Mouse (Mus musculus) layer of hippocampus, adult 11-12 months (tissue): ENCODE data around the gene Ovol2.
"Not testable (repeated sequence)": the region's sequence is repeated elsewhere in the genome, so short reads cannot be mapped to it uniquely, and the experiment has no call there.

Experiments used
- DNase-seq: peaks from one replicate; pipeline ENCODE4 v3.0.0; 2022; ENCODE audit warnings: low spot score

The Ovol2 gene

GRCm38 (mm10) chr2:144331401-144332302 lies at the start of gene Ovol2:
TSS of gene Ovol2 (minus strand) at chr2:144332146.
- no peak for DNase-seq

GRCm38 (mm10) chr2:144381741-144382140 lies 49.8 kb upstream of the Ovol2 start:
- no peak for DNase-seq

DNA sequence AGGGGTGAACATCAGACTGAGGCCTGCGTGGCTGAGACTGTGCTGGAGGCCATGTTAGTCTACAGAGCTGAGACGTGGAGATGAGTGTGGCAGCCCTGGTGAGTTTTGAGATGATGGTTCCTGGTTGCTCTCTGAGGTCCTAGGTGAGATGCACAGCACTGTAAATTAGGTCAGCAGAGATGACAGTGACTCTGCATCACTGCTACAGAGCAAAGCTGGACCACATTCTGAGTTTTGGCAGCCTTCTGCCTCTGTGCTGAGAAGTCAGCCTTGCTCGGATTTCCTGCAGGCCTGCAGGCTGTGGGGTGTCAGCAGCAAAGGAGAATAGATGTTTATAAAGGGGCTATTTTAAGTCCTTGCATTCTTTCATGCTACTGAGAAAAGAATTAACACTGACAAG lies 49.3 kb upstream of the Ovol2 start:
- no peak for DNase-seq

GRCm38 (mm10) chr2:144375063-144375703 lies 43.2 kb upstream of the Ovol2 start:
- no peak for DNase-seq

DNA sequence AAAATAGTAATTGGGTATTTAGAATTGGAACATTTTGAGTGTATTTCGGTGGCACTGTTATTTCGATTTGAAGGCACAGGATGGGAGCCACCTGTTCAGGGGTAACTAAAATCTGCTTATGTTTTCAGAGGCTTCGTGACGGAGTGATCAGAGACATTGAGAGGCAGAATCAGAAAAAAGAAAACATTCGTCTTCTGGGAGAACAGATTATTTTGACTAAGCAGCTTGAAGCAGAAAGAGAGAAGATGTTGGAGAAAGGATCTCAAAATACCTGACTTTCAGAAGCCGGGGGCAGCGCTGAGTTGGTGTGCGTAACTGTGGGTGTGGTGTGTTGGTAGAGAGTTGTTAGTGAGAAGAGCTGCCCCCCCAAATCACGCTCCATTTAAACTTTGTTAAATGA lies 41.1 kb upstream of the Ovol2 start:
- peak; percentile 46 for DNase-seq

DNA sequence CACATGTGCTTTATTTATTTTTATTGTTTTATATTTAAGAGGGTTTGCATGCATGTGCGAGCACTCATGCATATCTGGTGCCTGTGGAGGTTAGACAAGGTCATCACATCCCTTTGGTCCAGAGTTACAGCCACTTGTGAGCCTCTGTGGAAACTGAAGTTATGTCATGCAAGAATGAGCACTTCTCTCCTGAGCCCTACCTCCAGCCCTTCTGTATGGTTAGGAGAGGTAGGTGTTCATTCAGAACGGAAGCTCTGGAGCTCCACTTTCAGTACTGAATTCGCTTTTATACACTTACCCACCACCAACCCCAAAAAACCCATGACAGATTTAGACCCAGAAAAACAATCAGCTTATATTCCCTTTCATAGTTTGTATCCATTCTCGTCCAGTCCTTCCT lies 39.6 kb upstream of the Ovol2 start:
- DNase-seq: no peak

GRCm38 (mm10) chr2:144369511-144369910 lies 37.6 kb upstream of the Ovol2 start:
- no peak for DNase-seq

GRCm38 (mm10) chr2:144369020-144369421 lies 37.1 kb upstream of the Ovol2 start:
- peak; percentile 77 for DNase-seq

DNA sequence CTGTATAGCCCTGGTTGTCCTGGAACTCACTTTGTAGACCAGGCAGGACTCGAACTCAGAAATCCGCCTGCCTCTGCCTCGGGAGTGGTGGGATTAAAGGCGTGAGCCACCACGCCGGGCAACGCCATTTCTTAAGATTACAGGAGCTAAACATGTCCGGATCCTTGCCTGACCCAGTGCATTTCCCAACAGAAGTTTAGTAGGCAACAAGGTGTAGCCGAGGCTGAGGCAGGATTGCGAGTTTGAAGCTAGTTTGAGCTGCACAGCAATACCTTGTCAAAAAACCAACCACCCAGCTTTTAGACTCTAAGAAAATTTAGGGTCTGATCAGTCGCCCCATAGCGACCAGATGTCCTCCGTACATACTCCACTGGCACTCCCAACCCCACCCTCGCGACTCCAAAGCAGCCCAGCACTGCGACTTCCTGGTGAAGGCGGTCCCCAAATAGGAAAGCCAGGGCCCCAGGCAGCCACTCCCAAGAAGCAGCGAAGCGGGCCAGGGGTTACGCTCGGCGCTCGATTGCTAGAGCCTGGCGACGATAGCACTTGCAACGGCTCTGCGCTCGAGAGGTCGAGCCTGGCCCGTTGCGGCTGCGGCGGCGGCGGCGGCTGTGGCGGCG lies 36.6 kb upstream of the Ovol2 start, which contains the start of the genes Kat14 and Pet117:
Gene Kat14, plus strand, starts transcription at position 584 of the 620 bp plus-strand sequence.
Gene Pet117, plus strand, starts transcription at position 597 of the 620 bp plus-strand sequence.
- peak; percentile 93 for DNase-seq

- no peak for DNase-seq
Measured at GRCm38 (mm10) chr2:144352843-144353242, 20.9 kb upstream of the Ovol2 start.

DNA sequence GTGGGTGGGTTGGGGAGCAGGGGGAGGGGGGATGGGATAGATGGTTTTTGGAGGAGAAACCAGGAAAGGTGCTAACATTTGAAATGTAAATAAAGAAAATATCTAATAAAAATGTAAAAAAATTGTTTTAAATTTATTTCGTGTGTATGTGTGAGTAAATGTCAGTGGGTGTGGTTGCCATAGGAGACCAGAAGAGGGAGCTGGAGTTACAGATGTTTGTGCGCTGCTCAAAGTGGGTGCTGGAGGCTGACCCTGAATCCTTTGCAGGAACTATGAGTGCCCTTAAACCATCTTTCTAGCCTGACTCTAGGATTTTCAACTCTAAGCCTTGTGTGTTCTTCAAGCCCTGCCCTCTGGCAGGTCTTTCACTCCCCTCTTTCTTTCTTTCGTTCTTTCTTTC lies 16.6 kb upstream of the Ovol2 start:
- no peak for DNase-seq

DNA sequence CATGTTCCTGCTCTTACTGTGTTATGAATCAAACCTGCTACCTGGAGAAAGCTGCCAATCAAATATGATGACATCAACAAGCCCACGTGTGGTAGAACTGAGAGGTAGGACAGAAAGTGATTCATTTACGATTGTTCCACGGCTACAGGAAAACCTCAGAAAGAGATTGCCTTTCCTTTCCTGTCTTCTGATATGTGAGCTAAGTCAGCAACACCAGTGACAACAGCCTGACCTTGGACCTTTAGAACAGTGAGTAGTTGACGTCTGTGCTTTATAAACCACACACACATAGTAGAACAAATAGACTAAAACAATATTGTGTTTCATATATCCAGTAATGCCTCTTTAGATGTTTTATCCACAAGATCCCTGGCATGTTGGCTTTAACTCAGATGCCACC lies 11.2 kb upstream of the Ovol2 start:
- no peak for DNase-seq

GRCm38 (mm10) chr2:144338149-144338548 lies 6.2 kb upstream of the Ovol2 start:
- not testable (repeated sequence) for DNase-seq

DNA sequence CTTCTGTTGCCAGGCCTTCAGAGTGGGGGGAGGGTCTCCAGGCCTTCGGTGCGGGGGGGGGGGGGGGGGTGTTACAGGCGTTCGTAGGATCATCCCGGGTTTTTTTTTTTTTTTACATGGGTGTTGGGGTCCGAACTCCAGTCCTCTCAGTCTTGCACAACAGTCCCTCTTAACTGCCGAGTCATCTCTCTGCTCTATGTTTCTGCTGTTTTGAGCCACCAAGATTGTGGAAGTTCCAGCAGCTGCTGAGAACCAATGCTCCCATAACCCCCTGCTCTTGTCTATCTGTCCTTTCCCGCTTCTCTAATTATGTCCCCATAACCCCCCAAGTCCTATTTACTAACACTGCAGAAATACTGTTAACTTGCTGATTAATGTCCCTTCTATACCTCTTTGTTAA lies 5.8 kb upstream of the Ovol2 start:
- no peak for DNase-seq

- DNase-seq: no peak
Measured at GRCm38 (mm10) chr2:144337230-144337629, 5.3 kb upstream of the Ovol2 start.

DNA sequence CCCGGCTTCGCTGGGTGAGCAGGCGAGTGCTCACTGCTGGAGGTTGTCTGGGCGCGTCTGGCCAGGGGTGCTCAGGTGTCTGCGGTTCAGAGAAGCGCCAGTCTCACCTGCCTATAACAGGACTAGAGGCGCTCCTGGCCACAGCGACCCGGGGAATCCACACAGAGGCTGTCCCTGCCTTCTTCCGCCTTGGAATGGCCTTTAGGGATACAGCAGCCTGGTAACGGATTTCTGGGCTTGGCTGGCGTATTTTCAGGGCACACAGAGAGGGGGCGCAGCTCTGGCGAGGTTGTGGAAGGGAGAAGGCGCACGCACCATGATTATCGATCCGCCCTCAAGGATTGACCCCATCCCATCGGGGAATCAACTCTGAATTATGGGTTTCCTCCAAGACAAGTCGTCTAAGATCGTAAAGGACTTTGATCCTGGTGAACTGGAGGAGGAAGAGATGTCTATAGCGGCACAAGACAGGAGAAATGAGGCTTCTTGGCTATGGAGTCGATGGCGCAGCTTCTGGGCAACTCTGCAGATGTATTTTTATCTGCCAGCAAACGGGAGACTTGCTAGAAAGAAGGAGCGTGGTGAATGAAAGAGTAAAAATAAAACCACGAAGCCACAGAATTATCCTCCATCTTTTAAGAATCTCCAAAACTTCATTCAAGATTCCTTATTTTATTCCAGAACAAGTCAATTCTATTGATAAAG lies 1.3 kb upstream of the Ovol2 start:
- no peak for DNase-seq

DNA sequence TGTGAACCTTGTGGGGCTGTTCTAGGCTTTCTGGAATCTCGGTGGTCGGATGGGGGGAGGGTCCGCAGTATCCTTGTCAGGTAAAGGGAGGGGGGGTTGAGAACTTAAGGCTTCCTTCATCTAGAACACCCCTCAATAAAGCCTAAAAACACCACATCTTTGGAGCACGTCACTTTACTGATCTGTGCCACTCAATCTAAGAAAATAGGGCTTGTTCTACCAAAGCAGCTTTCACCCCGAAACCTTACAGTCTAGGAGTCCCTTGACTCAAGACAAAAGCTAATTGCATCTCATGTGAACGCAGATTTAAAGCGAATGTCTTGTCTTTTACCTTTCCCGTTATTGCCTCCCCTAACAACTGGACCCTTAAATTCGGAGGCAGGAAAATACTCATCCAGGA lies 540 bp upstream of the Ovol2 start:
- no peak for DNase-seq

- DNase-seq: no peak
Measured at GRCm38 (mm10) chr2:144330960-144331371, 980 bp downstream of the Ovol2 start.

DNA sequence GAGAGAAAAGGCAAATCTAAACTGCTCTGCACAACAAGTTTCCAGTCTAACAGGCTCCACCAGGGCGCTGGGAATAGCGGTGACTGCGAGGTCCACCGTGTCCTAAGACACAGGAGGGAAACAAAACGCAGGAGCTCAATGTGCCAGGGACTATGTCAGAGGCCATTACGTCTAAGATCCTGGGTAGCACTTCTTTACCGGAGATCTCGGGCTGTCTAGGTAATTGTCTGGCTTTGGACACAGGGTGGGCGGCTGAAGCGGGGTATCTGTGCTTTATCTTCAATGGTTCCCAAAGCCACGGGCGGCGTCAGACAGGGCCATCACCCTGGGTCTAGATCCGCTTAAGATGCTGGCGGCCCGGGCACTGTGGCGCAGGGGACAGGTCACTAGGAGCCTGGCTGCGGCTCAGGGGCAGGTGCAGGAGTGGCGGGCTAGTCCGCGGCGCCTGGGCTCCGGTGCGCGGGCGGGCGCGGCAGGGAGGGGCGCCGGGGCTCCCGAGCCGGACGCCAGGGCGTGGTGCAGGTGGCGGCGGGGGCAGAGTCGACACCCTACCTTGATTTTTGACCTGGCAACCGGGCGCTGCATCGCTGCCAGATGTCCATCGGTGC lies 1.5 kb downstream of the Ovol2 start:
- no peak for DNase-seq

DNA sequence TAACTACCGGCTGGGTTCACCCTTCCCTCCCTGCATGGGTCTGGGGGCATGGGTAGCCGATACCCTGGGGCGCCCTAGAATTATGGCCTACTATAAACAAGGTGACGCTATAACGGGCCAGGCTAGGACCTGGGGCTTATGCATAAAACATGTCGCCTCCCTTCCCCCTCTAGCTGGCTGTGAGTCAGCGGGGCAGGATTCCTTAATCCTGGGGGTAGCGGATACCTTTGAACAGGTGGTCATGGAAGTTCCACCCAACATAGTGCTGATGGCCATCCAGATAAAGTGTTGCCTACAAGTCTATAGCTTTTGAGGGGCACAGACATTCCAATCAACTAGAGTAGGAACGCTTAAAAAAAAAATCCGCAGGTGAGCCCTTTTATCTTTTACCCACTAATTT lies 2.0 kb downstream of the Ovol2 start:
- DNase-seq: no peak

GRCm38 (mm10) chr2:144329451-144329850 lies 2.5 kb downstream of the Ovol2 start:
- no peak for DNase-seq

DNA sequence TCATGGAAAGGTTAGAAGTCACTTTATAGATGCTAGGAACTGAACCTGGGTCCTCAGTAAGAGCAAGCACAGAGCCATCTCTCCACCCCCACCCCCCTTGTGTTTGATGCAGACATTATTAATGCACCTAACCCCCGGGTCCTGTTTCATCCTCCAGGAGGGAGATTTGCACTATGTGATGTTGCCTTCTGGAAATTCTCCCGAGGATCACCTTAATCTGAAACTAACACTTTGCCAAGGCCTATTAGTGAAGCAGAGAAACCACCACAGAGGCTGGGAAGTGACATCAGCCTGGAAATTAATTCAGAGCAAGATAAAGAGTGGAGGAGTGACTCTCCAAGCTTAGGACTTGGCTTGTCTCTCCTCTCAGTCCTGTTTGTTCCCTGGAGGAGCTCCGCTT lies 7.7 kb downstream of the Ovol2 start:
- DNase-seq: no peak
